Mouse (Mus musculus) hematopoietic stem cell, adult 5-6 weeks (primary cell): ENCODE results near the gene Sp3. TPM values are rescaled to one million over a fixed set of nuclear protein-coding genes. Genes with fewer than 3 reads are reported as not detected.
A peak's percentile ranks its signal among the peaks of the same experiment; 100 is the strongest.

Experiments used
- ATAC-seq, 2 experiments: fragments of 125-278 bp in 1 of 2; replicated peaks in 1 of 2; 2 replicates each; pipeline ENCODE4 v1.8.0; 2016 to 2017; ENCODE audit warnings: inconsistent platforms in 2 of 2, mild to moderate bottlenecking in 2 of 2, moderate number of reproducible peaks in 2 of 2, low read depth in 1 of 2, moderate TSS enrichment in 1 of 2; ENCODE audit not compliant: low FRiP score in 2 of 2, poor library complexity in 2 of 2, severe bottlenecking in 2 of 2, insufficient read depth in 1 of 2, low TSS enrichment in 1 of 2
- total RNA-seq: library from RNA; stranded (forward); fragments of 172-1452, 232-1000 nt; gene quantifications from 2 replicates; pipeline ENCODE4 v1.2.3, GENCODE M21; 2017

Gene Sp3
- total RNA-seq, 1 experiment from 2014 or later = 167 TPM

- no peak for ATAC-seq
Measured at GRCm38 (mm10) chr2:72970831-72971230, 9.4 kb downstream of the Sp3 start.

GRCm38 (mm10) chr2:72970302-72970701, 9.9 kb downstream of the Sp3 start:
- peak; percentile 12 to 60; a peak in 1 of 4 replicates for ATAC-seq

GRCm38 (mm10) chr2:72968536-72968935, 11.7 kb downstream of the Sp3 start:
- ATAC-seq = no peak

GRCm38 (mm10) chr2:72965450-72965849, 14.8 kb downstream of the Sp3 start:
- no peak for ATAC-seq

- ATAC-seq = no peak
Measured at GRCm38 (mm10) chr2:72956415-72956814, 23.8 kb downstream of the Sp3 start.

- ATAC-seq = no peak
Measured at GRCm38 (mm10) chr2:72952979-72953378, 27.3 kb downstream of the Sp3 start.

GRCm38 (mm10) chr2:72935937-72936336, 44.3 kb downstream of the Sp3 start:
- no peak for ATAC-seq

- ATAC-seq = no peak
Measured at GRCm38 (mm10) chr2:72932186-72932585, 48.1 kb downstream of the Sp3 start.

GRCm38 (mm10) chr2:72924981-72925380, 55.3 kb downstream of the Sp3 start:
- no peak for ATAC-seq

- no peak for ATAC-seq
Measured at GRCm38 (mm10) chr2:72916170-72916569, 64.1 kb downstream of the Sp3 start.

- ATAC-seq = no peak
Measured at GRCm38 (mm10) chr2:72915245-72915930, 64.9 kb downstream of the Sp3 start.

- ATAC-seq = no peak
Measured at GRCm38 (mm10) chr2:72913458-72913760, 66.8 kb downstream of the Sp3 start.

GRCm38 (mm10) chr2:72912708-72913457, 67.4 kb downstream of the Sp3 start:
- ATAC-seq = no peak

GRCm38 (mm10) chr2:72911527-72911926, 68.7 kb downstream of the Sp3 start:
- ATAC-seq = no peak

- ATAC-seq = no peak
Measured at GRCm38 (mm10) chr2:72909046-72909445, 71.2 kb downstream of the Sp3 start.

GRCm38 (mm10) chr2:72908191-72908910, 71.9 kb downstream of the Sp3 start:
- 0 out of 4 replicates have a peak, but pooled peaks of 1 of the 2 experiments have one; percentile 12 for ATAC-seq

GRCm38 (mm10) chr2:72906745-72907144, 73.5 kb downstream of the Sp3 start:
- ATAC-seq = no peak
